Mouse (Mus musculus) kidney, postnatal 0 days (tissue): ENCODE measurements around the gene Chrm1. TPM values are rescaled to one million over a fixed set of nuclear protein-coding genes. Genes with fewer than 3 reads are reported as not detected.
"Not testable (repeated sequence)": the region's sequence is repeated elsewhere in the genome, so short reads cannot be mapped to it uniquely, and the experiment has no call there.

Source experiments
- ATAC-seq: fragments of 200-750 bp; cut with Nextera tagmentation; replicated peaks from 2 replicates; pipeline ENCODE4 v1.8.0; 2017; ENCODE audit warnings: low read depth, moderate number of reproducible peaks, moderate TSS enrichment, moderate library complexity; ENCODE audit not compliant: low FRiP score
- DNase-seq: peaks from one replicate; pipeline ENCODE4 v3.0.0-alpha.2; 2016; ENCODE audit warnings: low spot score
- H3K27ac ChIP-seq: fragments of 300-500 bp; sonication (generic); 2 replicates; pipeline ENCODE4 v1.5.1; 2014; ENCODE audit warnings: mild to moderate bottlenecking
- H3K27me3 ChIP-seq: fragments of 300-500 bp; sonication (generic); 2 replicates; pipeline ENCODE4 v1.6.1; 2014; ENCODE audit warnings: low read length, mixed read lengths; ENCODE audit not compliant: insufficient read depth
- H3K36me3 ChIP-seq: fragments of 300-500 bp; sonication (generic); 2 replicates; pipeline ENCODE4 v1.6.1; 2014; ENCODE audit warnings: low read length, mixed read lengths; ENCODE audit not compliant: insufficient read depth
- H3K4me1 ChIP-seq: fragments of 300-500 bp; sonication (generic); replicated peaks from 2 replicates; pipeline ENCODE4 v1.6.1; 2014; ENCODE audit warnings: antibody characterized with exemption, low read length, mixed read lengths; ENCODE audit not compliant: insufficient read depth
- H3K4me2 ChIP-seq: fragments of 300-500 bp; sonication (generic); 2 replicates; pipeline ENCODE4 v1.6.1; 2014; ENCODE audit warnings: mild to moderate bottlenecking, low read length, moderate library complexity, mixed read lengths
- H3K4me3 ChIP-seq: fragments of 300-500 bp; sonication (generic); replicated peaks from 2 replicates; pipeline ENCODE4 v1.5.1; 2014; ENCODE audit warnings: low read depth, low read length
- H3K9ac ChIP-seq: fragments of 300-500 bp; sonication (generic); 2 replicates; pipeline ENCODE4 v1.6.1; 2014; ENCODE audit warnings: low read depth, low read length
- H3K9me3 ChIP-seq: fragments of 300-500 bp; sonication (generic); replicated peaks from 2 replicates; pipeline ENCODE4 v1.6.1; 2016; ENCODE audit warnings: low read length, inconsistent platforms, mixed read lengths
- CTCF ChIP-seq: IDR thresholded peaks from 2 replicates; pipeline ENCODE4 v1.5.1; 2016; ENCODE audit warnings: antibody characterized with exemption, low read depth, mild to moderate bottlenecking, moderate library complexity
- WGBS: fragments of 180-500 bp; shearing (Covaris S2); extraction: QIAGEN DNeasy Blood & Tissue Kit; methylation state at CpG from one replicate; pipeline ENCODE4 v1.1.7; 2014; 5-methylcytosine and 5-hydroxymethylcytosine counted together
- polyA plus RNA-seq: library from polyadenylated mRNA; unstranded; fragments of >200 nt; fragmentation: Nextera tagmentation; extraction: Ambion mirVana; gene quantifications from 2 replicates; pipeline ENCODE4 v1.2.1, GENCODE M21; 2015

Chrm1 gene
- polyA plus RNA-seq, 1 experiment from 2014 or later, result 0.17 TPM

DNA sequence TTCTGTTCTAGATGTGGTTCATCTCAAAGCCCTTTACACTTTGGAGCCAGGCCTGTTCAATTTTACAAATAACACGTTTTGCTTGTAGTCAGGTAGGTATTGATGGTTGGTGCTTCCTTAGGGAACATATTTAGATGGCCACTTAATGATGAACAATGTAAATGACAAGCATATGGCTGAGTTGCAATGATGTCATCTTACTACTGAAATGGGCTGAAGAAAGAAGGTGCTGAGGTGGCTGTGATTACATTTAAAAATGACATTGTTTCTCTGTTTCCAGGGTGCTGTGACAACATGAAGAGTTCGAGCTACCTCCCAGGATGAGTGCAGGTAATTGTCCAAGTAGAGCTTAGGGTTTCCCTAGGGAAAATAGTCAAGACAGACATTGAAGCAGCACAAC is 60.8 kb downstream of the Chrm1 start:
- WGBS, result 2% methylated on average over 2 of the region's 2 CpGs
- ATAC-seq (no peak), DNase-seq (no peak)
- Histone ChIP-seq H3K4me2 (peak overlapping the region; percentile 59), H3K4me1 (peaks cover 12% of the 10 kb centered on the region; the same call in 1 of the 2 replicates), H3K9ac (peak overlapping the region; percentile 73), H3K36me3 (peaks cover 19% of the 10 kb centered on the region), H3K9me3 (no peaks in the 10 kb centered on the region), H3K27ac (no peak overlapping the region; the same call in 1 of the 2 replicates), H3K27me3 (no peaks in the 10 kb centered on the region), H3K4me3 (peak overlapping the region; percentile 55)
- no peak for TF ChIP-seq CTCF

DNA sequence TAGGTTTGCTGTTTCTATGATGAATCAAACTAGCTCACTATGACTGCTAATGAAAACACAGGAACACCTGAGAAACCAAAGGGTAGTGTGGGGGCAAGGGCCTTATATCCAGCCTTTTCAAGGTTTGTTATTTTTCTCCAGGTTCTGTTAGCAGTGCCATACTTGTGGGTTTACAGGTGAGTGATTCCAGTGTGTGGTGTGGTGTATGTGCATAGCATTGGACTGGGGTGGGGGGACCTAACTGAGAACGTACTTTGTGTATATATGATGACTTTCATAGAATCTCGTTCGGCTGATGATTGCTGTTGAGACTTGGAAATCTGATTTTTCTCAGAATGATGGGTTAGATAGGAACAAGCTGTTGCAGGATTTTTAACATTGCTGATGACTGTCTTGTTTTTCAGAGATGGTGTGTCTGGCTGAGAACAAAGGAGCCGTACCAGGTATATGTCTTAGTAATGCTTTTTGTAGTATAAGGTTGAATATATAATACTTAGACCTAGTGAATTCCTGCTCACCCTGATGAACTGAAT is 61.6 kb downstream of the Chrm1 start:
- Histone ChIP-seq H3K9me3 (no peaks in the 10 kb centered on the region), H3K36me3 (peaks cover 19% of the 10 kb centered on the region), H3K4me2 (peak overlapping the region; percentile 59), H3K27me3 (no peaks in the 10 kb centered on the region), H3K4me1 (peaks cover 12% of the 10 kb centered on the region; the same call in 1 of the 2 replicates), H3K4me3 (peak overlapping the region; percentile 55), H3K27ac (no peak overlapping the region), H3K9ac (peak overlapping the region; percentile 73; the same call in 1 of the 2 replicates)
- WGBS, result 37% methylated on average over 4 of the region's 4 CpGs
- ATAC-seq (no peak), DNase-seq (no peak)
- no peak for TF ChIP-seq CTCF

DNA sequence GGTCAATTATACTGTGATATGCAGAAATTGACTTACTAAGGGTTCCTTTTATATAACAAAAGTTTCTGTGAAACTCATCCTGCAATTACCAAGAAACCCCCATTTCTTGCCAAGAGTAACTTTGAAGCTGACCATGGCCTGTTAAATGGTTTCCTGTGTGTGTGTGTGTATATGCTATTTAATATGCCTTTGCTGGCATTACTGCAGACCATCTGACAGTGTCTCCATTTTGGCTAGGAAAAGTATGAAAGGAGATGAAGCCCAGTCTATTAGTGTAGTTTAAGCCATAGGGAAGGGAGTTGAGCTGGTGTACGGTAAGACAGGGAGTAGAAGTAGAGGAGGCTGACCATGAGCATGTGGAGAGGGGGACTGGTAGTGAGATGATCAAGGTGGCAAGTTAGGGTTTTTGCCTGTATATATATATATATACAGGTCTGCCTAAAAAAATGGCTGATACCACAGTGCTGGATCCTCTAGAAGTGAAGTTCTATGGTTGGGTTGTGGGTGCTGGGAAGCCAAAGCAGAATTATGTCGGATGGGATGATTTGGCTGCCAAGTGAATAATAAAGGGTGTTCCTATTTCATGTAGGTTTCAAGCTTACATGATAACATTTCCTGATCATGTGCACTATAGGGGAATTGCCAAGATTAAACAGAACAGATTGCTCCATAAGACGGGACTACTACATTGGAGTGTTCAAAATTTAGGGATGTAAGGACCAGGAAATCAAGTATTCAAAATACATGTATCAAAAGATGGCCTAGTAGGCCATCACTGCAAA is 63.2 kb downstream of the Chrm1 start:
- ATAC-seq, result no peak
- H3K4me1 ChIP-seq, result peaks cover 12% of the 10 kb centered on the region; the same call in 1 of the 2 replicates
- H3K27ac ChIP-seq, result no peak overlapping the region
- H3K27me3 ChIP-seq, result no peaks in the 10 kb centered on the region
- 36% methylated on average over 3 of the region's 3 CpGs for WGBS
- H3K4me3 ChIP-seq, result no peak overlapping the region
- no peak overlapping the region for H3K4me2 ChIP-seq
- no peak for TF ChIP-seq CTCF
- no peak for DNase-seq
- no peak overlapping the region for H3K9ac ChIP-seq
- peaks cover 19% of the 10 kb centered on the region for H3K36me3 ChIP-seq
- no peaks in the 10 kb centered on the region for H3K9me3 ChIP-seq

DNA sequence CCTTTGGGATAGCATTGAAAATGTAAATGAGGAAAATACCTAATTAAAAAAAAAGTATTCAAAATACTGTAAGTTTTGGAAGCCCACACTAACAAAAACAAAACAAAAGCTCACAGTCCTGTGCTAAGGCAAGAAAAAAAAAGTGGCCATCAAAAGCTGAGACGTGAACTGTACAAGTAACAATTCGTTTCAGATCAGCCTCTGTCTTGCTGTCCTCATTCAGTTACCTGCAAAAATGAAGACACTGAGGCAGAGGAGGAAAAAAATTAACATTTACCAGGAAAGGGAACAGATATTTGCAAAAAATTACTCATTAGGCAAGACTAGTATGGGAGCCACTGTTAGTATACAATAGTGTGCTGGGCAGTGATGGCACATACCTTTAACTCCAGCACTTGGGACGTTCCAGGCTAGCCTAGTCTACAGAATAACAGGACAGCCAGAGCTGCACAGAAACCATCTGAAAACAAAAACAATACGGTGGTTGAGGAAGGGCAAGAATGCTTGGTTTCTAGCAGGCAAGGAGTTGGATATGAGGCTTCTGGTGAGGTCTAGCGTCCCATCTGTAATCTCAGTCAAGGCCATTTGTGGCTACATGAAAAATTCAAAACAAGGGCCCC is 64.0 kb downstream of the Chrm1 start:
- H3K4me3 ChIP-seq, result no peak overlapping the region
- H3K27ac ChIP-seq, result no peak overlapping the region
- H3K9ac ChIP-seq, result no peak overlapping the region
- DNase-seq (no peak), ATAC-seq (no peak)
- no peak for TF ChIP-seq CTCF
- 0 out of 2 replicates have a peak, but pooled peaks cover 6% of the 10 kb centered on the region for H3K4me1 ChIP-seq
- peaks cover 19% of the 10 kb centered on the region for H3K36me3 ChIP-seq
- no peaks in the 10 kb centered on the region for H3K27me3 ChIP-seq
- 26% methylated on average over 5 of the region's 5 CpGs for WGBS
- no peaks in the 10 kb centered on the region for H3K9me3 ChIP-seq
- no peak overlapping the region for H3K4me2 ChIP-seq

DNA sequence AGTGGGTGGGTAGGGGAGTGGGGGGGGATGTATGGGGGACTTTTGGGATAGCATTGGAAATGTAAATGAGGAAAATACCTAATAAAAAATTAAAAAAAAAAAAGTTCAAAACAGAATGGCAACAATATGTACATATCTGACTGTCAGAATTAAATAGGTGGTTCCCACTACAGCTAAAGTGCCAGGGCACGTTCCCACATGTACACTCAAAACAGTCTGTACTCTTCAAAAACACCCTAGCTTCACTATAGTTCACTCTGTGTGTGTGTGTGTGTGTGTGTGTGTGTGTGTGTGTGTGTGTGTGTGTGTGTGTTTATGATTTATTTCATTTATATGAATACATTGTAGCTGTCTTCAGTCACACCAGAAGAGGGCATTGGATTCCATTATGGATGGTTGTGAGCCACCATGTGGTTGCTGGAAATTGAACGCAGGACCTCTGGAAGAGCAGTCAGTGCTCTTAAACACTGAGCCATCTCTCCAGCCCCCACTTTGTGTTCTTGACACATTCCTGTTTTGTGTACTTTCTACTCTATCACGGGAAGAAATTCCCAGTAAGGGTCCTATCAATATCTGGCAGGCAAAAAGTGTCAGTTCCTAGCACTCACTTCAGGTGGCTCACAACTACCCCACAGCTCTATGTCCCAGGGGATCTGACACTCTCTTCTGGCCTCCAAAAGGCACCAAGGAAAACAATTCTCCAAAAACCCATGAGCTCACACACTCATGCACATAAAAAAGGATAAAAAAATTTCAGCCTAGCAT is 64.9 kb downstream of the Chrm1 start:
- not testable (repeated sequence) for H3K9me3 ChIP-seq, DNase-seq, H3K4me1 ChIP-seq, H3K27me3 ChIP-seq, H3K4me2 ChIP-seq, H3K9ac ChIP-seq, H3K4me3 ChIP-seq, H3K27ac ChIP-seq, ATAC-seq
- 49% methylated on average over 3 of the region's 3 CpGs for WGBS
- H3K36me3 ChIP-seq, result peaks cover 19% of the 10 kb centered on the region

Other genes with a start within 250 kb of the Chrm1 start
- gene Slc22a8, start 72.5 kb upstream of the Chrm1 start, polyA plus RNA-seq, result 19.2 and 25.5 TPM in 2 replicates
- gene Slc22a6, start 45.8 kb upstream of the Chrm1 start, polyA plus RNA-seq, result 73.8 and 93.1 TPM in 2 replicates
- gene Slc3a2, start 59.6 kb downstream of the Chrm1 start, polyA plus RNA-seq, result 151 and 158 TPM in 2 replicates
- 71.3 and 77.7 TPM in 2 replicates for gene Wdr74, start 72.0 kb downstream of the Chrm1 start, polyA plus RNA-seq
- 0.75 and 1.1 TPM in 2 replicates for gene 1700092M07Rik, start 76.9 kb downstream of the Chrm1 start, polyA plus RNA-seq
- gene Stx5a, start 77.6 kb downstream of the Chrm1 start, polyA plus RNA-seq, result 105 and 115 TPM in 2 replicates
- 114 and 123 TPM in 2 replicates for gene Nxf1, start 93.3 kb downstream of the Chrm1 start, polyA plus RNA-seq
- gene Tmem223, start 107.2 kb downstream of the Chrm1 start, polyA plus RNA-seq, result 248 and 286 TPM in 2 replicates
- 103 and 113 TPM in 2 replicates for gene Tmem179b, start 110.7 kb downstream of the Chrm1 start, polyA plus RNA-seq
- gene Taf6l, start 122.6 kb downstream of the Chrm1 start, polyA plus RNA-seq, result 28.4 and 28.6 TPM in 2 replicates
- gene Polr2g, start 134.8 kb downstream of the Chrm1 start, polyA plus RNA-seq, result 185 and 187 TPM in 2 replicates
- gene Zbtb3, start 138.8 kb downstream of the Chrm1 start, polyA plus RNA-seq, result 3.6 TPM in 2 replicates
- gene Ttc9c, start 155.5 kb downstream of the Chrm1 start, polyA plus RNA-seq, result 32.2 and 35.9 TPM in 2 replicates
- gene Hnrnpul2, start 156.2 kb downstream of the Chrm1 start, polyA plus RNA-seq, result 5.5 and 6.3 TPM in 2 replicates
- gene AC129217.1, start 166.0 kb downstream of the Chrm1 start, polyA plus RNA-seq, result not detected in 2 replicates
- 57.0 and 60.1 TPM in 2 replicates for gene Bscl2, start 173.7 kb downstream of the Chrm1 start, polyA plus RNA-seq
- gene Gng3, start 175.4 kb downstream of the Chrm1 start, polyA plus RNA-seq, result 1.5 and 1.6 TPM in 2 replicates
- 0.85 and 1.1 TPM in 2 replicates for gene Lrrn4cl, start 187.0 kb downstream of the Chrm1 start, polyA plus RNA-seq
- gene Ubxn1, start 207.7 kb downstream of the Chrm1 start, polyA plus RNA-seq, result 195 and 206 TPM in 2 replicates
- 94.5 and 97.4 TPM in 2 replicates for gene Uqcc3, start 217.1 kb downstream of the Chrm1 start, polyA plus RNA-seq
- gene Lbhd1, start 219.9 kb downstream of the Chrm1 start, polyA plus RNA-seq, result 69.8 and 70.8 TPM in 2 replicates
- not detected in 2 replicates for gene Gm49403, start 220.1 kb downstream of the Chrm1 start, polyA plus RNA-seq
- gene 1810009A15Rik, start 225.1 kb downstream of the Chrm1 start, polyA plus RNA-seq, result 69.0 and 76.7 TPM in 2 replicates
- not detected in 2 replicates for gene Gm49416, start 225.1 kb downstream of the Chrm1 start, polyA plus RNA-seq
- 27.4 and 29.8 TPM in 2 replicates for gene Ints5, start 229.2 kb downstream of the Chrm1 start, polyA plus RNA-seq
- 74.6 and 80.9 TPM in 2 replicates for gene Ganab, start 234.3 kb downstream of the Chrm1 start, polyA plus RNA-seq